Mouse (Mus musculus) lung, embryonic 14.5 days (tissue): Measurements from ENCODE around the gene Ttc6. TPM values are rescaled to one million over a fixed set of nuclear protein-coding genes. Genes with fewer than 3 reads are reported as not detected.

ENCODE experiments used
- ATAC-seq: fragments of 200-750 bp; cut with Nextera tagmentation; 2 replicates; pipeline ENCODE4 v1.8.0; 2017; ENCODE audit warnings: mild to moderate bottlenecking, moderate TSS enrichment, moderate library complexity; ENCODE audit not compliant: insufficient read depth
- DNase-seq: peaks from one replicate; pipeline ENCODE4 v3.0.0-alpha.2; 2015
- H3K27ac ChIP-seq: fragments of 300-500 bp; sonication (generic); 2 replicates; pipeline ENCODE4 v1.5.1; 2014; ENCODE audit warnings: low read depth, mild to moderate bottlenecking, moderate library complexity
- H3K27me3 ChIP-seq: fragments of 300-500 bp; sonication (generic); 2 replicates; pipeline ENCODE4 v1.6.1; 2014; ENCODE audit warnings: low read length, control low read depth; ENCODE audit not compliant: insufficient read depth
- H3K36me3 ChIP-seq: fragments of 300-500 bp; sonication (generic); 2 replicates; pipeline ENCODE4 v1.6.1; 2014; ENCODE audit warnings: control low read depth; ENCODE audit not compliant: insufficient read depth
- H3K4me1 ChIP-seq: fragments of 300-500 bp; sonication (generic); 2 replicates; pipeline ENCODE4 v1.6.1; 2014; ENCODE audit warnings: antibody characterized with exemption, control low read depth; ENCODE audit not compliant: insufficient read depth
- H3K4me2 ChIP-seq: fragments of 300-500 bp; sonication (generic); 2 replicates; pipeline ENCODE4 v1.6.1; 2014; ENCODE audit warnings: mild to moderate bottlenecking
- H3K4me3 ChIP-seq: fragments of 300-500 bp; sonication (generic); 2 replicates; pipeline ENCODE4 v1.5.1; 2014; ENCODE audit warnings: low read depth, low read length
- H3K9ac ChIP-seq: fragments of 300-500 bp; sonication (generic); 2 replicates; pipeline ENCODE4 v1.6.1; 2014
- H3K9me3 ChIP-seq: fragments of 300-500 bp; sonication (generic); 2 replicates; pipeline ENCODE4 v1.6.1; 2016; ENCODE audit warnings: low read depth, low read length, control low read depth
- CTCF ChIP-seq: IDR thresholded peaks from 2 replicates; pipeline ENCODE4 v1.5.1; 2016; ENCODE audit warnings: antibody characterized with exemption, low read depth
- WGBS: fragments of 180-500 bp; shearing (Covaris S2); extraction: QIAGEN DNeasy Blood & Tissue Kit; methylation state at CpG from one replicate; pipeline ENCODE4 v1.1.7; 2014; 5-methylcytosine and 5-hydroxymethylcytosine counted together
- polyA plus RNA-seq: library from polyadenylated mRNA; unstranded; fragments of >200 nt; fragmentation: Nextera tagmentation; extraction: Ambion mirVana; gene quantifications from 2 replicates; pipeline ENCODE4 v1.2.1, GENCODE M21; 2014

Ttc6 gene
- polyA plus RNA-seq, 1 experiment from 2014 or later, result 6.9 TPM

DNA sequence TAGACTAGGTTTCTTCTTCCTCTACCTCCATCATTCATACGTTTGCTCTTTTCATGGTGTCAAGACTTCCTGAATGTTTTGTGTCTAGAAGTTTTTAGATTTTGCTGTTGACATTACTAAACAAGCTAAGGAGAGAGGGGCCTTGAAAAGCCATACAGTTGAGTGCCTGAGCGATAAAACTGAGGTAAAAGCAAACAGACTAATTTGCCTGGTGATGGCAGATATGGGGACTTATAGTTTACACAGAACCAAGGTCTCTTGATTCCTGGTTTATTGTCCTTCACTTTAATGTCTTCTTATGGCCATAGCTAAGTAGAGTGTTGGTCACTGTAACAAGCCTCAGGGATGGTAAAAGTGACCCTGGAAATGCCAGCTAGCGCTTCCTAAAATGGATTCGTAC, 51.2 kb downstream of the Ttc6 start:
- 59% methylated on average over 4 of the region's 4 CpGs for WGBS
- no peaks in the 10 kb centered on the region for H3K27me3 ChIP-seq
- DNase-seq (no peak), ATAC-seq (no peak)
- no peaks in the 10 kb centered on the region for H3K9me3 ChIP-seq
- H3K4me1 ChIP-seq, result no peaks in the 10 kb centered on the region
- no peaks in the 10 kb centered on the region for H3K36me3 ChIP-seq
- no peak for TF ChIP-seq CTCF
- H3K27ac ChIP-seq, result no peak overlapping the region
- H3K4me3 ChIP-seq, result no peak overlapping the region
- no peak overlapping the region for H3K4me2 ChIP-seq
- no peak overlapping the region for H3K9ac ChIP-seq

DNA sequence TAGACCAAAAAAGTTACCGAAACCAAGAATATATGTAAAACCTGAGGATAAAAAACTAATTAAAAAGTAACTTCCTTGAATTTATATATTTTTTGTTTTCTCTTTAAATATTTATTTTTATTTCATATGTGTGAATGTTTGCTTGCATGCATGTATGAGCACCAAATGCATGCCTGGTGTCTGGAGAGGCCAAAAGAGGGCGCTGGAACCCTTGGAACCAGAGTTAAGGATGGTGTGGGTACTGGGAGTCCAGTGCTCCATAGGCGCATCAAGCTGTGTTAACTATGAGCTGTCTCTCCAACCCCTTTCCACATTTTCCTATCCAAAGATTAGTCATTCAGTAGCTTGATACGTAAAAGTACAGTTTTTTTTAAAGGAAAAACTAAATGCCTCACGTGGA, 58.1 kb downstream of the Ttc6 start:
- H3K27ac ChIP-seq, result no peak overlapping the region
- ATAC-seq, result no peak
- no peaks in the 10 kb centered on the region for H3K4me1 ChIP-seq
- no peak overlapping the region for H3K9ac ChIP-seq
- H3K9me3 ChIP-seq, result no peaks in the 10 kb centered on the region
- 69% methylated on average over 5 of the region's 5 CpGs for WGBS
- no peak overlapping the region for H3K4me3 ChIP-seq
- H3K36me3 ChIP-seq, result no peaks in the 10 kb centered on the region
- H3K27me3 ChIP-seq, result no peaks in the 10 kb centered on the region
- no peak overlapping the region for H3K4me2 ChIP-seq
- TF ChIP-seq CTCF, result 0 out of 2 replicates have a peak, but pooled peaks have one; percentile 25
- peak; percentile 7 for DNase-seq

DNA sequence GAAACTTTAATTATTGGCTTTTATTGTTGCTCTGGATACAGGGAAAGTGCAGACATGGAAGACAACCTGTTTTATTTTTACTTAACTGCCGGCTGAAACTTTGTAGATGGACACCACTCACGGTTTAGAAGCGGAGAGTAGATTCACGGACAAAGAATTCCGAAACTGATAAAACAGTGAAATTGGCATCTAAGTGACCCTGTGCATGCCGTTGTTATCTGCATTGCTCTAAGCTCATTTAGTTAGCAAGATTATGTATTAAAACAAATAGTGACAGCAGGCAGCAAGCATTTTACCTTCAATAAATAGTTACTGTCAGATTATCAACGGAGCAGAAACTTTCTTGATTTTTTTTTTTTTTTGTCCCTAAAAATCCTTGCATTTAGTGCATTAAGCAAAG, 59.4 kb downstream of the Ttc6 start:
- TF ChIP-seq CTCF, result no peak
- Histone ChIP-seq H3K36me3 (no peaks in the 10 kb centered on the region), H3K4me2 (peak overlapping the region; percentile 12; the same call in 1 of the 2 replicates), H3K27ac (no peak overlapping the region), H3K27me3 (no peaks in the 10 kb centered on the region), H3K4me1 (no peaks in the 10 kb centered on the region), H3K4me3 (no peak overlapping the region), H3K9me3 (no peaks in the 10 kb centered on the region), H3K9ac (no peak overlapping the region)
- peak; percentile 7 for DNase-seq
- WGBS, result 10% methylated on average over 7 of the region's 7 CpGs
- ATAC-seq, result no peak

DNA sequence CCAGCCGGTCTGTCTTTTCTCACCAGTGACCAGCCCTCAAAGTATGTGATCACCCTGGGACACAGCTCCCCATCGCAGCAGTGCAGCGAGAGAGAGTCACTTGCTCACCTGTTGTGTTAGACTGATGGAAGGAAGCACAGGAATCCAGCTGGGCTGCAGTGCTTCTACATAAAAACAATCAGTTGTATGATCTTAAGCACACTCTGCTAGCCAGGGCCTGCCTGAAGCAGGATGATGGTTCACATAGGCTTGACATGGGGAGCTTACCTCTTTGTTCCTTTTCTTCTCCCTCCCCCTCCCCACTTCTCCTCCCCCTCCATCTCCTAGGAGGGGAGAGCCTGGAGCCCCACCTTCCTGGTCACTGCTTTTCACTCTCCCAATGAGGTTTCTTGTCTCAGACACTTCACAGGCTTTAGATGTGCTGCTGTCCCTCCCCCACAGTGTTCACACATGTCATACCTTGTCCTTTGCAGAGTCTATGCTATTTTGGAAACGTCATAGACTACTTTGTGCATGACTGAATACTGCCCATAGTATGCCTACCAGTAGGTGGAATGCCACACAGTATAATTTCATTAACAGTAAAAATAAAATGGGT, 60.2 kb downstream of the Ttc6 start:
- no peaks in the 10 kb centered on the region for H3K9me3 ChIP-seq
- no peak overlapping the region for H3K27ac ChIP-seq
- DNase-seq (no peak), ATAC-seq (peak; percentile 56)
- no peaks in the 10 kb centered on the region for H3K27me3 ChIP-seq
- no peak overlapping the region for H3K4me3 ChIP-seq
- TF ChIP-seq CTCF, result no peak
- H3K4me2 ChIP-seq, result no peak overlapping the region
- H3K36me3 ChIP-seq, result no peaks in the 10 kb centered on the region
- H3K9ac ChIP-seq, result no peak overlapping the region
- no peaks in the 10 kb centered on the region for H3K4me1 ChIP-seq
- 20% methylated on average over 4 of the region's 4 CpGs for WGBS

DNA sequence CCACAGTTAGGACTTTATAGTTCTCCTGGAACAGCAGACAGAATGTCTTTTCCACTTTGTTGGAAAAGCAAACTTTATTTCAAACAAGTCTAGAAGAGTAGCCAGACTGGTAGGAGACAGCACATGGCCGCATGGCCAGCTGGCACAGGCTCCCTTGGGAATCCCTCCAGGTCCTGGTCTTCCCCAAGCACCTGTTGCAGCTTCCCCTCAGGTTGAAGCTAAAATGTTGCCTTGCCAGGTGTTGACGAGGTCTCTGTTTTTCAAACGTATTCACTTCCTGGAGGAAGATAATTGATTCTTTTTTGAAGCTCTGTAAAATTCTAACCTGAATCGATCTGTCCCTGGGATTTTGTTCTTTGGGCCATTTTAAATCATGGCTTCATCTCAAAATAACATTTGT, 86.1 kb downstream of the Ttc6 start:
- Histone ChIP-seq H3K4me3 (no peak overlapping the region), H3K27ac (no peak overlapping the region), H3K4me1 (no peaks in the 10 kb centered on the region), H3K9me3 (no peaks in the 10 kb centered on the region), H3K27me3 (no peaks in the 10 kb centered on the region), H3K9ac (no peak overlapping the region), H3K36me3 (no peaks in the 10 kb centered on the region), H3K4me2 (no peak overlapping the region)
- 78% methylated on average over 4 of the region's 4 CpGs for WGBS
- no peak for TF ChIP-seq CTCF
- no peak for ATAC-seq
- no peak for DNase-seq

DNA sequence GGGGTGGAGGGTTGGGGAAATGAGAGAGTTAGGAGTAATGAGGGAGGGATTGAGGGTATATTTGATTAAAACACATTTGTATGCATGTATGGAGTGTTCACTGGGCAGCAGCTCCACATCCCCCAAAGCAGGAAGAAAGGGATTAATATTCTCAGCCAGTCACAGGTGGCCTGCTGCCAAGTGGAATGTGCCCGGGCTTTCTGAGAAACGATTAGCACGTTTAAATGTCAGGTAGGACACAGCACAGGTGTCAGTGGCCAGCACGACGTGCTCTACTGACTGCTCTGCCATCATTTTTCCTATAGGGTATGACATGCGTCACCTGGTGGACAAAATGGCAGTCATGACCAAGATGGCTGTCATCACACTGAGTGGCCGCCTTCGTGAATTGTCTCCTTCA, 86.8 kb downstream of the Ttc6 start:
- no peak for TF ChIP-seq CTCF
- Histone ChIP-seq H3K4me2 (no peak overlapping the region), H3K9me3 (no peaks in the 10 kb centered on the region), H3K9ac (no peak overlapping the region), H3K27me3 (no peaks in the 10 kb centered on the region), H3K36me3 (no peaks in the 10 kb centered on the region), H3K4me1 (no peaks in the 10 kb centered on the region), H3K4me3 (no peak overlapping the region), H3K27ac (no peak overlapping the region)
- DNase-seq (no peak), ATAC-seq (no peak)
- 73% methylated on average over 8 of the region's 8 CpGs for WGBS

DNA sequence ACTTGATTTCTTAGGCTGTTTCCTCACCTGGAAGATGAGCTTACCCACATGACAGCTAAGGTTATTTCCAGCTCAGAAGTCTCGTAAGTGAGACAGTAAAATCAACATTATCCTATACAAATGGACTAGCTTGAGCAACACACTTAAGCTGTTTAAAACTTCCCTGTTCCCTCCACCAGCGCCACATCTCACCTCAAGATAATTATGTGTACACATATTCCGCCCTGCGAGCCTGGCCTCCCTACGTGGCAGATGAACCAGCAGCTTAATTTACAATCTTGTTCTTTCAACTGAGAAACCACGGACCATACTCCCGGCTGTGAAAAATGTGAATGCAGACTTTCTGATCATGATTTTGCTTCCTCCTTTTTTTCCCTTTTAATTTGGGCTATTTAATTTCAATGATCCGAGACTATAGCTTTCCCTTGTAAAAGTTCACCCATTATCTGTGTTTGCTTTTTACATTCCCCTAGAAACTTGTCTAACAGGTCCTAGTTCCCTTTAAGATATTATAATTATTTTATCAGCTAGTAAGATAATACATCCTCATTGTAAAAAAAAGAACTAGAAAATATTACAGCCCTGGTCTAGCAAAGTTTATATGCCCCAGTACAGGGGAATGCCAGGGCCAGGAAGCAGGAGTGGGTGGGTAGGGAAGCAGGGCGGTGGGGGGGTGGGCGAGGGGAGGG, 99.2 kb downstream of the Ttc6 start:
- ATAC-seq (0 out of 2 replicates have a peak, but pooled peaks have one; percentile 47), DNase-seq (no peak)
- H3K36me3 ChIP-seq, result no peaks in the 10 kb centered on the region
- no peak overlapping the region for H3K9ac ChIP-seq
- no peak overlapping the region for H3K27ac ChIP-seq
- no peaks in the 10 kb centered on the region for H3K9me3 ChIP-seq
- H3K27me3 ChIP-seq, result no peaks in the 10 kb centered on the region
- WGBS, result 52% methylated on average over 10 of the region's 10 CpGs
- no peak for TF ChIP-seq CTCF
- H3K4me2 ChIP-seq, result no peak overlapping the region
- H3K4me3 ChIP-seq, result no peak overlapping the region
- H3K4me1 ChIP-seq, result no peaks in the 10 kb centered on the region
